Mouse (Mus musculus) forebrain, embryonic 15.5 days (tissue): ENCODE data around the gene Gm11549. TPM values are rescaled to one million over a fixed set of nuclear protein-coding genes. Genes with fewer than 3 reads are reported as not detected.

Experiments
- ATAC-seq: fragments of 200-750 bp; cut with Nextera tagmentation; replicated peaks from 2 replicates; pipeline ENCODE4 v1.8.0; 2017; ENCODE audit warnings: mild to moderate bottlenecking, moderate TSS enrichment, moderate library complexity
- H3K27ac ChIP-seq: fragments of 300-500 bp; sonication (generic); replicated peaks from 2 replicates; pipeline ENCODE4 v1.5.1; 2015; ENCODE audit warnings: mild to moderate bottlenecking, inconsistent platforms
- H3K27me3 ChIP-seq: fragments of 300-500 bp; sonication (generic); 2 replicates; pipeline ENCODE4 v1.6.1; 2015; ENCODE audit warnings: inconsistent platforms
- H3K36me3 ChIP-seq: fragments of 300-500 bp; sonication (generic); 2 replicates; pipeline ENCODE4 v1.6.1; 2015; ENCODE audit warnings: mild to moderate bottlenecking, inconsistent platforms
- H3K4me1 ChIP-seq: fragments of 300-500 bp; sonication (generic); 2 replicates; pipeline ENCODE4 v1.6.1; 2015; ENCODE audit warnings: inconsistent platforms
- H3K4me2 ChIP-seq: fragments of 300-500 bp; sonication (generic); replicated peaks from 2 replicates; pipeline ENCODE4 v1.6.1; 2015; ENCODE audit warnings: mild to moderate bottlenecking, inconsistent platforms
- H3K4me3 ChIP-seq: fragments of 300-500 bp; sonication (generic); 2 replicates; pipeline ENCODE4 v1.5.1; 2015; ENCODE audit warnings: mild to moderate bottlenecking, inconsistent platforms
- H3K9ac ChIP-seq: fragments of 300-500 bp; sonication (generic); replicated peaks from 2 replicates; pipeline ENCODE4 v1.6.1; 2015; ENCODE audit warnings: mild to moderate bottlenecking, inconsistent platforms
- H3K9me3 ChIP-seq: fragments of 300-500 bp; sonication (generic); 2 replicates; pipeline ENCODE4 v1.6.1; 2016; ENCODE audit warnings: inconsistent platforms
- WGBS: fragments of 180-500 bp; shearing (Covaris S2); methylation state at CpG from one replicate; pipeline ENCODE4 v1.1.7; 2015; ENCODE audit warnings: mixed read lengths; 5-methylcytosine and 5-hydroxymethylcytosine counted together
- polyA plus RNA-seq: library from polyadenylated mRNA; unstranded; fragments of >200 nt; fragmentation: Nextera tagmentation; extraction: Ambion mirVana; gene quantifications from 2 replicates; pipeline ENCODE4 v1.2.1, GENCODE M21; 2015

Gene Gm11549
- polyA plus RNA-seq, 1 experiment from 2014 or later, result 0.36 TPM

GRCm38 (mm10) chr3:36505809-36506735 is 15.5 kb downstream of the Gm11549 start:
- H3K27ac ChIP-seq, result no peak overlapping the region
- 43% methylated on average over 10 of the region's 10 CpGs for WGBS
- no peak overlapping the region for H3K9ac ChIP-seq
- H3K4me1 ChIP-seq, result no peaks in the 10 kb centered on the region
- no peak overlapping the region for H3K4me2 ChIP-seq
- no peak overlapping the region for H3K4me3 ChIP-seq
- H3K9me3 ChIP-seq, result no peaks in the 10 kb centered on the region
- no peak; the same call in 1 of the 2 replicates for ATAC-seq
- H3K36me3 ChIP-seq, result no peaks in the 10 kb centered on the region
- H3K27me3 ChIP-seq, result no peaks in the 10 kb centered on the region

- no peaks in the 10 kb centered on the region for H3K36me3 ChIP-seq
- no peak overlapping the region for H3K27ac ChIP-seq
- ATAC-seq, result no peak
- H3K9ac ChIP-seq, result no peak overlapping the region
- 70% methylated on average over 8 of the region's 8 CpGs for WGBS
- no peaks in the 10 kb centered on the region for H3K4me1 ChIP-seq
- H3K9me3 ChIP-seq, result no peaks in the 10 kb centered on the region
- no peak overlapping the region for H3K4me2 ChIP-seq
- no peak overlapping the region for H3K4me3 ChIP-seq
- H3K27me3 ChIP-seq, result no peaks in the 10 kb centered on the region
Observed at GRCm38 (mm10) chr3:36505306-36505705, 16.3 kb downstream of the Gm11549 start.

- H3K9ac ChIP-seq, result no peak overlapping the region
- no peak overlapping the region for H3K27ac ChIP-seq
- 77% methylated on average over 7 of the region's 7 CpGs for WGBS
- H3K4me1 ChIP-seq, result no peaks in the 10 kb centered on the region
- H3K4me2 ChIP-seq, result no peak overlapping the region
- H3K27me3 ChIP-seq, result no peaks in the 10 kb centered on the region
- no peak for ATAC-seq
- no peaks in the 10 kb centered on the region for H3K36me3 ChIP-seq
- no peak overlapping the region for H3K4me3 ChIP-seq
- no peaks in the 10 kb centered on the region for H3K9me3 ChIP-seq
Observed at GRCm38 (mm10) chr3:36501546-36501945, 20.1 kb downstream of the Gm11549 start.

GRCm38 (mm10) chr3:36500976-36501375 is 20.6 kb downstream of the Gm11549 start:
- no peak overlapping the region for H3K9ac ChIP-seq
- H3K36me3 ChIP-seq, result no peaks in the 10 kb centered on the region
- no peak overlapping the region for H3K4me2 ChIP-seq
- H3K27ac ChIP-seq, result no peak overlapping the region
- no peaks in the 10 kb centered on the region for H3K9me3 ChIP-seq
- no peaks in the 10 kb centered on the region for H3K4me1 ChIP-seq
- no peak for ATAC-seq
- H3K27me3 ChIP-seq, result no peaks in the 10 kb centered on the region
- WGBS, result 87% methylated on average over 8 of the region's 8 CpGs
- no peak overlapping the region for H3K4me3 ChIP-seq

GRCm38 (mm10) chr3:36499418-36499817 is 22.2 kb downstream of the Gm11549 start:
- Histone ChIP-seq H3K27me3 (no peaks in the 10 kb centered on the region), H3K4me3 (no peak overlapping the region), H3K4me1 (0 out of 2 replicates have a peak, but pooled peaks cover 6% of the 10 kb centered on the region), H3K36me3 (no peaks in the 10 kb centered on the region), H3K27ac (no peak overlapping the region), H3K9ac (no peak overlapping the region), H3K9me3 (no peaks in the 10 kb centered on the region), H3K4me2 (no peak overlapping the region)
- no peak for ATAC-seq
- WGBS, result 97% methylated on average over 7 of the region's 7 CpGs

- Histone ChIP-seq H3K4me1 (0 out of 2 replicates have a peak, but pooled peaks cover 6% of the 10 kb centered on the region), H3K4me3 (no peak overlapping the region), H3K4me2 (no peak overlapping the region), H3K9ac (no peak overlapping the region), H3K27ac (no peak overlapping the region), H3K9me3 (no peaks in the 10 kb centered on the region), H3K36me3 (no peaks in the 10 kb centered on the region), H3K27me3 (no peaks in the 10 kb centered on the region)
- 79% methylated on average over 6 of the region's 6 CpGs for WGBS
- ATAC-seq, result no peak
Observed at GRCm38 (mm10) chr3:36498224-36498623, 23.4 kb downstream of the Gm11549 start.

- whole genome bisulfite sequencing, result 19% methylated on average over 14 of the region's 14 CpGs
- Histone ChIP-seq H3K4me2 (no peak overlapping the region), H3K27ac (no peak overlapping the region), H3K27me3 (no peaks in the 10 kb centered on the region), H3K36me3 (no peaks in the 10 kb centered on the region), H3K4me3 (no peak overlapping the region), H3K9me3 (no peaks in the 10 kb centered on the region), H3K4me1 (0 out of 2 replicates have a peak, but pooled peaks cover 6% of the 10 kb centered on the region), H3K9ac (no peak overlapping the region)
- ATAC-seq, result peak; percentile 63
Observed at GRCm38 (mm10) chr3:36496746-36497145, 24.9 kb downstream of the Gm11549 start.

- H3K4me2 ChIP-seq, result no peak overlapping the region
- 83% methylated on average over 9 of the region's 9 CpGs for WGBS
- no peak overlapping the region for H3K9ac ChIP-seq
- no peak for ATAC-seq
- H3K4me1 ChIP-seq, result 0 out of 2 replicates have a peak, but pooled peaks cover 6% of the 10 kb centered on the region
- H3K27ac ChIP-seq, result no peak overlapping the region
- H3K36me3 ChIP-seq, result no peaks in the 10 kb centered on the region
- H3K9me3 ChIP-seq, result no peaks in the 10 kb centered on the region
- no peak overlapping the region for H3K4me3 ChIP-seq
- no peaks in the 10 kb centered on the region for H3K27me3 ChIP-seq
Observed at GRCm38 (mm10) chr3:36496273-36496672, 25.3 kb downstream of the Gm11549 start.

GRCm38 (mm10) chr3:36495436-36495835 is 26.2 kb downstream of the Gm11549 start:
- Histone ChIP-seq H3K27ac (no peak overlapping the region), H3K9ac (no peak overlapping the region), H3K4me2 (no peak overlapping the region), H3K9me3 (no peaks in the 10 kb centered on the region), H3K4me3 (no peak overlapping the region), H3K4me1 (0 out of 2 replicates have a peak, but pooled peaks cover 6% of the 10 kb centered on the region), H3K36me3 (no peaks in the 10 kb centered on the region), H3K27me3 (no peaks in the 10 kb centered on the region)
- peak; percentile 65 for ATAC-seq
- WGBS, result 9% methylated on average over 6 of the region's 6 CpGs

- no peak overlapping the region for H3K4me3 ChIP-seq
- H3K9me3 ChIP-seq, result no peaks in the 10 kb centered on the region
- ATAC-seq, result no peak
- 0 out of 2 replicates have a peak, but pooled peaks cover 6% of the 10 kb centered on the region for H3K4me1 ChIP-seq
- no peak overlapping the region for H3K9ac ChIP-seq
- H3K27me3 ChIP-seq, result no peaks in the 10 kb centered on the region
- 81% methylated on average over 2 of the region's 2 CpGs for WGBS
- H3K27ac ChIP-seq, result no peak overlapping the region
- H3K4me2 ChIP-seq, result no peak overlapping the region
- no peaks in the 10 kb centered on the region for H3K36me3 ChIP-seq
Observed at GRCm38 (mm10) chr3:36494613-36495012, 27.0 kb downstream of the Gm11549 start.

- WGBS, result 62% methylated on average over 6 of the region's 6 CpGs
- ATAC-seq, result peak; percentile 27; the same call in 1 of the 2 replicates
Observed at GRCm38 (mm10) chr3:36493641-36494283, 27.9 kb downstream of the Gm11549 start.

GRCm38 (mm10) chr3:36492716-36493391 is 28.8 kb downstream of the Gm11549 start:
- 86% methylated on average over 9 of the region's 9 CpGs for WGBS
- Histone ChIP-seq H3K36me3 (no peaks in the 10 kb centered on the region), H3K4me3 (no peak overlapping the region), H3K9ac (no peak overlapping the region), H3K9me3 (no peaks in the 10 kb centered on the region), H3K27me3 (no peaks in the 10 kb centered on the region), H3K4me1 (0 out of 2 replicates have a peak, but pooled peaks cover 6% of the 10 kb centered on the region), H3K4me2 (no peak overlapping the region), H3K27ac (no peak overlapping the region)
- ATAC-seq, result no peak

More at GRCm38 (mm10) chr3:36493641-36494283, 27.9 kb downstream of the Gm11549 start:
- no peaks in the 10 kb centered on the region for H3K27me3 ChIP-seq
- 0 out of 2 replicates have a peak, but pooled peaks cover 6% of the 10 kb centered on the region for H3K4me1 ChIP-seq
- no peaks in the 10 kb centered on the region for H3K9me3 ChIP-seq
- no peaks in the 10 kb centered on the region for H3K36me3 ChIP-seq
- no peak overlapping the region for H3K9ac ChIP-seq
- H3K4me2 ChIP-seq, result no peak overlapping the region
- H3K27ac ChIP-seq, result no peak overlapping the region
- H3K4me3 ChIP-seq, result no peak overlapping the region
